Mouse (Mus musculus) Patski (cell line): ENCODE results near the gene Frs3. TPM values are rescaled to one million over a fixed set of nuclear protein-coding genes. Genes with fewer than 3 reads are reported as not detected.
"Not testable (repeated sequence)": the region's sequence is repeated elsewhere in the genome, so short reads cannot be mapped to it uniquely, and the experiment has no call there.

ENCODE experiments used
- ATAC-seq: fragments of 100-300 bp; one replicate; pipeline ENCODE4 v1.8.0; 2021
- CTCF ChIA-PET: fragments of 350-600 bp; sonication (Branson Sonifier 250); formaldehyde crosslinking; loops from one replicate; lab custom pipeline; 2022; ENCODE audit warnings: inconsistent platforms; lab: Charles Lee
- POLR2A ChIA-PET: fragments of 350-600 bp; sonication (Branson Sonifier 250); formaldehyde crosslinking; loops from one replicate; lab custom pipeline; 2022; ENCODE audit warnings: antibody characterized with exemption, inconsistent platforms; lab: Charles Lee
- DNase-seq: peaks from one replicate; pipeline ENCODE4 v3.0.0-alpha.2; 2011; ENCODE audit warnings: low read depth, low spot score
- H3K27me3 ChIP-seq: fragments of 371-371 bp; one replicate; pipeline ENCODE4 v1.5.1; 2021
- CTCF ChIP-seq: fragments of 100-300 bp; IDR thresholded peaks from one replicate; pipeline ENCODE4 v1.5.1; 2021
- in situ Hi-C: fragments of 300-500 bp; cut with MboI; formaldehyde crosslinking; loops from 3 replicates; pipeline ENCODE4 v1.11.1; 2018; ENCODE audit warnings: low pct_unique_long_range_greater_than_20kb, mixed read lengths
- polyA plus RNA-seq: library from polyadenylated mRNA; unstranded; gene quantifications from one replicate; pipeline ENCODE4 v1.2.3, GENCODE M21; 2021

Frs3 gene
- polyA plus RNA-seq = 8.2 TPM

DNA sequence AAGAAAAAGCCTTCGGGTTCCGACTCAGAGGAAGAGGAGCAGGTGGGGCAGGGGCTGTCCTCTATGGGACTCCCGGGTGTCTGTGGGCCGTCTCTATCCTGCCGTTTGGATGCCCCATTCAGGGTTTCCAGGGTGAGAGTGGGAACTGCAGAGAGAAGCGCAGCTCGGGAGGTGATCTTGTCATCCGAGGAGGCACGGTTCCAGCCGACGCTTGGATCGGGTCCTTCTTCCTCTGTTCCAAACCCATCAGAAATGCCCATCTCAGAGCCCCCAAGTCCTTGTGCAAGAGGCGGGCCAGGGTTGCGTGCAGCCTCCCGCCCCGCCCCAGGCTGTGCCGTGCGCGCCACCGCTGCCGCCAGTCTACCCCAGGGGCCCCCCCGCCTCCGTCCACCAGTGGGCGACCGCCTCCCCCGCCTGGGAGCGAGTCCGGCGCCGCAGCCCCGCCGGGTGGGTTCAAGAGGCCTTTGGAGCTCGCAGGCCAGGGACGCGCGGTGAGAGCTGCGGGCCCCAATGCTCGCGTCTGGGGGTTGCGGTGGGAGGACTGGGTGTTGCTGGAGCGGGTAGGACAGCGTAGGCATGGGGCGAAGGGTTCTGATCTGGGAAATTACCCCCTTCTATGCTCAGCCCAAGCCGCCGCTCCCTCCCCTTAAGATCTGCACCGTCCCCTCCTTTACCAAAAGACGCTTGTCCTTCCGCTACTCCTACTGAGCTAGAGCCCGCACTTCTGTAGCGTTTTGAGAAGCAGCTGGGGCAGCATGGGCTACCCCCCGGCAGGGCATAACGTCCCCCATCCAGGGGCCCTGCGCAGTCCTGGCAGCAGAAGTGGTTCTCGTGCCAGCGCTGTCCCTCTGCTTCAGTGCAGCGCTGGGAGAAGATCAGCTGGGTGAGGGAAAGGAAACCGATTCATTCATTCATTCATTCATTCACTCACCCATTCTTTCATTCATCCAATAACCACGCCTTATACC is at the start of gene Frs3:
Gene Frs3, plus strand, starts transcription at position 423 of the 968 bp plus-strand sequence.
- ATAC-seq (peak; percentile 28), DNase-seq (no peak)
- POLR2A ChIA-PET = interaction anchor here (0.7 to 1.3 kb wide), 2 partner anchors 17 to 193 kb away, joined by 3 to 4 read pairs; no protein-coding TSS in a partner anchor
- CTCF ChIA-PET = interaction anchor here (1.0 to 2.5 kb wide), 2 partner anchors 12 to 45 kb away, joined by 3 to 8 read pairs; no protein-coding TSS in a partner anchor
- TF ChIP-seq CTCF = no peak
- H3K27me3 ChIP-seq = no peaks in the 10 kb centered on the region
- in situ Hi-C loops = loop anchor here (5.0 kb wide), 2 partner anchors 42 to 177 kb away; no protein-coding TSS in a partner anchor

DNA sequence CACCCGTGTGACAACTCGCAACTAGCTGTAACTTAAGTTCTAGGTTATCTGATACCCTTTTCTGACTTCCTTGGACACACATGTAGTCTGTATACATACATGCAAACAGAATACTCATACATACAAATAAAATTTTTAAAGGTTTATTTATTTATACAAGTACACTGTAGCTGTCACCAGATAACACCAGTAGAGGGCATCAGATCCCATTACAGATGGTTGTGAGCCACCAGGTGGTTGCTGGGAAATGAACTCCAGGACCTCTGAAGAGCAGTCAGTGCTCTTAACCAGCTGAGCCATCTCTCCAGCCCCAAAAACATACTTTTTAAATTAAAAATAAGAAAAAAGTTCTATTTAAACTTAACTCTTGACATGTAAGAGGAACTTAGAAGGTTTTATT is 45.8 kb upstream of the Frs3 start:
- POLR2A ChIA-PET = no interaction called here
- no peak for DNase-seq
- CTCF ChIA-PET = interaction anchor here (0.9 to 4.1 kb wide), 6 partner anchors 12 to 42 kb away, joined by 3 to 17 read pairs (median 5); partner anchors contain the start of gene Usp49
- ATAC-seq = no peak
- no peaks in the 10 kb centered on the region for H3K27me3 ChIP-seq
- TF ChIP-seq CTCF = peak; percentile 71
- in situ Hi-C loops = no loop called here

- ChIA-PET CTCF (interaction anchor here (0.7 to 5.1 kb wide), 8 partner anchors 8 to 38 kb away, joined by 3 to 55 read pairs (median 8); no protein-coding TSS in a partner anchor), POLR2A (interaction anchor here (1.1 to 1.3 kb wide), 2 partner anchors 26 to 30 kb away, joined by 3 to 4 read pairs; no protein-coding TSS in a partner anchor)
- DNase-seq (no peak), ATAC-seq (no peak)
- peak; percentile 65 for TF ChIP-seq CTCF
- in situ Hi-C loops = loop anchor here (5.0 kb wide), 1 partner anchor 41 kb away; the partner anchor contains the start of genes Frs3 and Tomm6
- H3K27me3 ChIP-seq = no peaks in the 10 kb centered on the region
Measured at GRCm38 (mm10) chr17:47646683-47647082, 42.1 kb upstream of the Frs3 start.

DNA sequence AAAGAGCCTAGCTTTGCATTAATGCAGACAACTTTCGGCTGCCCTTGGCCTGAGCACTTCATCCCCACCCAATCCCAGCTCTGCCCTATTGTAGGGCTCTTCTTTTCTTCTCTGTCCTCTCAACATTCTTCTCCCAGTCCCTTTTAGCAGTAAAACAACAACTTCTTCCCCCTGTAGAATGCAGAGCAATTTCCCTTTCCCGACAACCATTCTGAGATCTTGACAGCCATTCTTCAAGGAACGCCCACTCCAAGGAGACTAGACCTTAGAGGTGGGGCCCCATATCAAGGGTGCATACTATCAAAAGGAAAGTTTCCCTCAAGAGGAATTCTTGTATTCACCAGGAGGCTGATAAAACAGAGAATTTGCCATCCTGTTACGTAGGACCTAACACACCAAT is 39.9 kb upstream of the Frs3 start:
- ATAC-seq (no peak), DNase-seq (no peak)
- CTCF ChIA-PET = interaction anchor here (2.4 to 5.1 kb wide), 3 partner anchors 14 to 29 kb away, joined by 16 to 55 read pairs (median 22); no protein-coding TSS in a partner anchor
- in situ Hi-C loops = loop anchor here (5.0 kb wide), 1 partner anchor 38 kb away; the partner anchor contains the start of genes Frs3 and Tomm6
- POLR2A ChIA-PET = no interaction called here
- no peak for TF ChIP-seq CTCF
- no peaks in the 10 kb centered on the region for H3K27me3 ChIP-seq

DNA sequence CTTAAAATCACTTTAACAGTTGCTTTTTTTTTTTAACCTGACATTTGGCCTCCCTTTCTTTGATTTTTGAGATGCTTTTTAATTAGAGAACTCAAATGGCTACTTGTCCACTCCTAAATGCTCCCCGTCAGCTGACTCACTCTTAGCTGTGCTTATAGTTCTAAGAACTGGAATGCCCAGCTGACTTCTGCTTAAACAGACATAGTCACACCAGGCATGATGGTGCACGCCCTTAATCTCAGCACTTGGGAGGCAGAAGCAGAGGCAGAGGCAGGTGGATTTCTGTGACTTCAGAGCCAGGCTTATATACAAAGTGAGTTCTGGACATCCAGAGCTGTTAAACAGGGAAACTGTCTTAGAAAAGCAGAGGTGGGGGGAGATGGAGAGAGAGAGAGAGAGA is 36.9 kb upstream of the Frs3 start:
- no peak for TF ChIP-seq CTCF
- DNase-seq = no peak
- in situ Hi-C loops = no loop called here
- no peaks in the 10 kb centered on the region for H3K27me3 ChIP-seq
- POLR2A ChIA-PET = interaction anchor here (0.6 kb wide), 1 partner anchor 16 kb away, joined by 4 read pairs; no protein-coding TSS in a partner anchor
- ATAC-seq = no peak
- CTCF ChIA-PET = interaction anchor here (1.6 kb wide), 1 partner anchor 11 kb away, joined by 10 read pairs; no protein-coding TSS in a partner anchor

GRCm38 (mm10) chr17:47654346-47654745 is 34.5 kb upstream of the Frs3 start:
- in situ Hi-C loops, DNase-seq, POLR2A ChIA-PET, ATAC-seq, H3K27me3 ChIP-seq: not testable (repeated sequence)
- CTCF ChIA-PET = interaction anchor here (1.0 kb wide), 1 partner anchor 9 kb away, joined by 3 read pairs; no protein-coding TSS in a partner anchor

GRCm38 (mm10) chr17:47655697-47656096 is 33.1 kb upstream of the Frs3 start:
- ChIA-PET CTCF (interaction anchor here (1.4 to 1.5 kb wide), 2 partner anchors 8 to 32 kb away, joined by 4 to 6 read pairs; no protein-coding TSS in a partner anchor), POLR2A (interaction anchor here (0.6 to 1.1 kb wide), 2 partner anchors 14 to 1756 kb away, joined by 3 read pairs; no protein-coding TSS in a partner anchor)
- TF ChIP-seq CTCF = no peak
- ATAC-seq (no peak), DNase-seq (no peak)
- H3K27me3 ChIP-seq = no peaks in the 10 kb centered on the region
- in situ Hi-C loops = no loop called here

- POLR2A ChIA-PET = no interaction called here
- CTCF ChIA-PET = no interaction called here
- ATAC-seq (no peak), DNase-seq (no peak)
- no peaks in the 10 kb centered on the region for H3K27me3 ChIP-seq
- TF ChIP-seq CTCF = no peak
- in situ Hi-C loops = no loop called here
Measured at GRCm38 (mm10) chr17:47657901-47658300, 30.9 kb upstream of the Frs3 start.

- DNase-seq (no peak), ATAC-seq (no peak)
- in situ Hi-C loops = no loop called here
- ChIA-PET CTCF (no interaction called here), POLR2A (no interaction called here)
- TF ChIP-seq CTCF = no peak
- H3K27me3 ChIP-seq = no peaks in the 10 kb centered on the region
Measured at GRCm38 (mm10) chr17:47658741-47659243, 30.0 kb upstream of the Frs3 start.
